Mouse (Mus musculus) spleen, adult 12 weeks (tissue): ENCODE data around the gene Arl16.
"Not testable (repeated sequence)": the region's sequence is repeated elsewhere in the genome, so short reads cannot be mapped to it uniquely, and the experiment has no call there.

ENCODE experiments used
- DNase-seq: peaks from one replicate; pipeline ENCODE4 v3.0.0; 2022; ENCODE audit warnings: low spot score

Gene Arl16

DNA sequence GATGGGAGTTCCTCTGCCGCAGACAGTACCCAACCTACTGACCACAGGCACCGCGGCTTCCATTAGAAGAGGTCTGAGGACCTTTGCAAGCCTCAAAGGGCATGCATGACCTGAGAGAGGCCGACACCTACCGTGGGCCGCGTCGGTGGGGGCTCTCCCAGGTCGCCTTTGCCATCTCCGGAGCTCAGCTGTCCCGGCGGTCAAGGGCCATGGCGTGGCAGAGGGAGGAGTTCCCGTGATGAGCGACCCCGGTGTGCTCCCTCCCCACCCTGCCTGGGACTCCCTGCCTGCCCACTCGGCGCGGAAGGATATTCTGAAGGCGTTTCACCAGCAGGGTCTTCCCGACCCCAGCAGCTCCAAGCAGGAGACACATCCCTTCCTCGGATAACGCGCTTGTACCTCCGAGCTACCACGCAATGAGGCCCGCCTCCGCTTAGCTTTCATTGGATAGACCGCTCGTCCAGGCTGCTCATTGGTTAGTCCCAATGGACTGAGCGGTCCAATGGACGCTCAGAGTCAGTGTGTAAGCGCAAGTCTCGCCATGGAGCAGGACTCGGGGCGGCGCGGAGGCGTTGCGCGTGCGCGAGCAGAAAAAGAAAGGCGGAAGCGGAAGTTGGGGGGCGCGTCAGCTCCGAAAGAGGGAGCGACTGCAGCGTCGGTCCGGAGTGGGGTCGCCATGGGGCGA lies at the start of gene Arl16:
Arl16 (minus strand) TSS at position 557 of the 685 bp plus-strand sequence.
- peak; percentile 95 for DNase-seq

DNA sequence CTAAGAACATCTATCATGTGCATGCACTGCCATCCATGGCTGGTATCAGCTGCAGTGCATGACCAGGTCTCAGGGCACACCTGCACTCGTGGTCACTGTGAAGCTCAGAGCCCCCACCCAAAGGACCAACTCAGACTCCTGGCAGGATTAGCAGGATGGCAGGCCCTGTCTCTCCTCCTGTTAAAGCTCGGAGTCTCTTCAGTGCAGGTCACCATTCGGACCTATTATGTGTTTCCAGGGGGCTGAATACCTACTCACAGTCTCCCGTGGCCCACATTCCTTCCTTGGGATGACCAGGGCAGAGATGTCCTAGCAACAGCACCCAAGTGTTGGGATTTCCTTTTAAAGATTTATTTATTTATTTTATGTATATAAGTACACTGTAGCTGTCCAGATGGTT lies 49.7 kb upstream of the Arl16 start:
- no peak for DNase-seq

DNA sequence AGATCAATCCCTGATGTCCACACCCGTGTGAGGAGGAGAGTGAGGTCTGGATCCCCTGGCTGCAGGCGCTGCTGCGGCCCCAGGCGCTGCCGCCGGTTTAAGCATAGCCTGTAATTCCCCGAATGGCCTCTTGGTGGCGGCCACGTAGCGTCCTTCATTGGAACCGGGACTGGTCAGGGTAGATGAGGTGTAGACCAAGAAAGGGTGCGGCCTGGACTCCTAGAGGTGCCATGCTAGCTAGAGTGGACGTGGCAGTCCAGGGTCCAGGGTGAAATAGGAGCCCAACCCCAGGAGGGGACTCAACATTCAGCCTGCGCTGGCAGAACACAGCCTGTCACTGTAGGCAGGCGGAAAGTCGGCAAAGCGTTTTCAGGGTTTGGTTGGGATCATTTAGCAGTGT lies 48.2 kb upstream of the Arl16 start:
- DNase-seq = peak; percentile 76

DNA sequence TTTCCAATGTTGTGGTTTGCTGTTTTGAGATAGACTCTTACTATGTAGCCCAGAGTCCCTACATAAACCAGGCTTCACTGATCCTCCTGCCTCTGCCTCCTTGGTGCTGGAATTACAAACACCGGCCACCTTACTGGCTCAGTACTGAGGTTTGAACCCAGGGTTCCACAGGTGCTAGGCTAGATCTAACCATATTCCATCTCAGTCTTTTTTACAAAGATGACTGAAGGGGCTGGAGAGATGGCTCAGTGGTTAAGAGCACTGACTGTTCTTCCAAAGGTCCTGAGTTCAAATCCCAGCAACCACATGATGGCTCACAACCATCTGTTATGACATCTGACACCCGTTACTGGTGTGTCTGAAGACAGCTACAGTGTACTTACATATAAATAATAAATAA lies 46.9 kb upstream of the Arl16 start:
- DNase-seq = not testable (repeated sequence)

DNA sequence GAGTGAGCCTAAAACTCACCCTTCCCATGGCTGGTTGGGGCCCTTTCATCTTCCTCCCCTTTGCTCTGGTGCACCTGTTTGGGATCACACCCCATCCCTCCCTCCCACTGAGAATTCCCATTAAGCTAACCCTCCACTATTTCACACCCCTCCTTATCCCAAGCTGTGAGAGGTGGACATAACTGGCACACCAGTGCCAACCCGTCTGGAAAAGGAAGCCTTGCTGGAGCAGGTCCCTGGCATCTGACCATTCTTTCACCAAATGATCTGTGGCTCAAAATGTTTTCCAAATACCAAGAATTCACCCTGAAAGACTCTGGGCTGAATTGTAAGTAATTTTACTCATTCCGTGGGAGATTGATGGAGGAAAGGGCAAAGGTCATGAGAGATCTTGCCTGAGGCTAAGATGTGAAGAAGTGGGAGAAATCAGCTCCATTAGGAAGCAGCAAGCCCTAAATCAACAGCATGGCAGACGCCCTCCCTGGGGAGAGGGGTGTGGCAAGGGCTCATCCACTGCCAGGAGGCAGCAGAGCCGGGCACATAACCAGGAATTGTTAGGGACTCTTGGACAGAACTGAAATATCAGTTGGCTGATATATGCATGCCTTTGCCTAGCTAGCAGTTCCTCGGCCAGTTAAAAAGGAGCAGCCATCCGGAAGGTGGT lies 45.5 kb upstream of the Arl16 start:
- no peak for DNase-seq

DNA sequence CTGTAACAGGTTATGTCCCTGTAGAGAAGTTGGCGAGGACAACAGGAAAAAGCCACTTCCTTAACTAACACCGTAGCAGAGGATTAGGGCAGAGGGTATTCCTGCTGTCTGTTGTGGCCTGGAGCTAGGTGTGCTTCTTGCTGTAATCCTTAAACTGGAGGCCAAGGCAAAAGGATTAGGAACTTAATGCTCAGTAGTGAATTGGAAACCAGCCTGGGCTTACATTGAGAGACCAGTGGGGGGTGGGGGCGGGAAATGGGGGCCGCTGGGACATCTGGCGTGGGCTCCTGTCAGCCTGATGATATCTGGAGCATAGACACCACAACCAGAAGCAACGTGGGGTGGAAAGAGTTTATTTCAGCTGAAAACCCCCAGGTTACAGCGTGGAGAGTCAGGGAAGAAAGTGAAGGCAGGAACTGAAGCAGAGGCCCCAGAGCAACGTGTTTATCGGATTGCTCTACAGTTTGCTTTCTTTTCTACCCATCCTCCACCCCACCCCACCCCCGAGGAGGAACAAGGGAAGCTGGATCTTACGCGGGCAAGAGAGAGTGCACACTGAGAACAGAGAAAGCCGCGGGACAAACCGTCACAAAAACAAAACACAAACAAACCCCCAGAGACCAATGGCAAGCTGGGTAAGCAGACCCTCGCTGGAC lies 43.1 kb upstream of the Arl16 start:
- no peak for DNase-seq

DNA sequence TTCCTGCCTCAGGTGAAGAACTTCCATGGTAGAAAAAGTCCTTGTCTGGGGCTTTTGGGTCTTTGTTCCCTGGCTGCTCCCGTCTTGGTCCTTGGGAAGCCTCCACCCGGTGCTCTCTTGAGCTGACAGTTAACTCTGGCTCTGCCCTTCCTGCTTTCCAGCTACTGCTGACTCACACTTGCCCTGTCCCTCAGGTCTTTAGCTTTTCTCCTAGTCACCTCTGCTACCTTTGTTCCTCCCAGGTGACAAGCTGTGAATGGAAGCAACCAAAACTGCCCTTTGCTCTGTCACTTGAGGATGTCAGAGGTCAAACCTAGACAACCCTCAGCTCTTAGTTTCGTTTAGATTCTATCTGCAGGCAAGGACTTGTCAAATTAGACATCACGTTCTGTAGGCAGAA lies 42.5 kb upstream of the Arl16 start:
- DNase-seq = no peak

DNA sequence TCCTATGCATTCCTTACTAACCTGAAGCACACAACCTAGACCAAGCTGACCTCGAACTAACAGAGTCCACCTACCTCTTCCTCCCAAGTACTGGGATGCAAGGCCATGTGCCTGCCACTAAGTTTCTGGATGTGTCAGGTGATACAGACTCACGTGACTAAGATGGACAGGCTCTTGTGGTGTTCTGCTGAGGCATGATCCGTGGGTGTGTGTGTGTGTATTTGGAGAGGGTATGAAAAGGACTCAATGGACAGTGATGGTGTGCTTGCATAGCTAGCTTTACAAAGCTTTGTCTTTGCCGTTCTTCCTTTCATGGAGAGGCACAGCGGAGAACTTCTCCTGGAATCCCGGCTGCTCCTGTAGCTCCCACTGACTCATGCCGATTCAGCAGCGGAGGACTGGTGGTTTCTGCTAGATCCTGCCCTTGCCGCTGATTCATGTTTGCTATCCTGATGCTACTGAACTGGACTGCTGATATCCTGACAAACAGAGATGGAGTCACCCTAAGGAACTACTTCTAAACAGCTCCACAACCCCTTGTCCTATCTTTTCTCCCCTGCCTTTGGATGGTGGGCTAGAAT lies 41.0 kb upstream of the Arl16 start:
- no peak for DNase-seq

DNA sequence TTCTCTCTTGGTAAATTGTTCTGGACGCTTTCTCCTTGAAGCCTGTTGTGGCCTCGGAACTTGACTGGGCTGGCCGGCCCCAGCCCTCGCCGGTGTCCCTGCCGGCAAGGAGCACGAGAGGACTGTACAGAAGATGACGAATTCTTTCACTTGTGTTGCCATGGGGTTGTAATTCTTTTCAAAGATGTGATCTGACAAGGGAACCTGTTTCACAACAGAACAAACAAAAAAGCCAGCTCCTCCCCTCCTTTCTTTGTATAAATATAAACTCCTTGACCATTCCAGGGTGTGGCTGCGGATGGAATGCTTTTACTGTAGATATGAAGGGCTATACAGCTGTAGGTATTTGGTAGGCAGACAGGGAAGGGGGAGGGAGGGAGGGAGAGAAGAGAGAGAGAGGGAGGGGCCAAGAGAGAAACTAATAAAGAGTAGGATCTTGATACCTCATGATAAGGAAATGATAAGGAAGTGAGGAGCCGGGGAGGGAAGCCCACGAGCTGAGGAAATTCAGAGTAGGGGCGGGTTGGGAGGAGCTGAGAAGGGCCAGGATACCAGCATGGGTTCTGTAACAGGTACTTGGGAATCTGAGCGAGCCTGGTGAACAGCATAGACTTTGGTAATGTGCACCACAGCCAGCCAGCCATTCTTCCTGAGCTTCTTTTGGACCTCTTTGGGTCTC lies 40.3 kb upstream of the Arl16 start:
- no peak for DNase-seq

DNA sequence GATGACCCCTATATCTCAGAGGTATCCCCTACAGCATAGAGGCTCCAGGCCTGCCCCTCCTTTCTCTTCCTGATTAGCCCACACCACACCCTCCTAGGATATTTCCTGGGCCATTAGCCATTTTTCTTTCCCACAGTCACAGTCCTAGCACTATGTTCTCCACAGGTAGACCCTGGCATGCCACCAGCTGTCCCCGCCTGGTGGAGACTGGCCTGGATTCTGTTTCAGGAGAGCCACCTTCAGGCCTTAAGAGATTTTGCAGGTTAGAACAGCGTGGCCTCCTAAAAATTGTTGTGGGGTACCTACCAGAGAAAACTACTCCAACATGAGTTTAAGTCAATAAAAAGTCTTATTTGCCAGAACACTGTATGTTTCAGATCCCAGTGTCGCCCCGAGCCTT lies 39.5 kb upstream of the Arl16 start:
- no peak for DNase-seq

DNA sequence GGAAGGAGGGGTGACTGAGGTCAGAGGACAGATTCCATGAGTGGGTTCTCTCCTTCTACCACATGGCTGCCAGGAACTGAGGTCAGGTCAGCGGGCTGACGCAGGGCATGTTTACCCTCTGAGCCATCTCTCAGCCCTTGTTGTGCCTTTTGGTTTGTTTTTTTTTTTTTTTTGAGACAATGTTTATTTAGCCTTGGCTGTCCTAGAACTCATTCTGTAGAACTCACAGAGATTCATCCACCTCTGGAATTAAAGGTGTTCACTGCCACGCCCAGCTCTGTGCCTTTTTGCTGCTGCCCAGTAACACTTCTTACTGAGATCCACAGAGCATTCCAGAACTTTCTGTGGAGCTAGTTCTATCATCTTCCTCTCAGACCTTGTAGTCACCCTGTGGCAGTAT lies 38.3 kb upstream of the Arl16 start:
- no peak for DNase-seq

DNA sequence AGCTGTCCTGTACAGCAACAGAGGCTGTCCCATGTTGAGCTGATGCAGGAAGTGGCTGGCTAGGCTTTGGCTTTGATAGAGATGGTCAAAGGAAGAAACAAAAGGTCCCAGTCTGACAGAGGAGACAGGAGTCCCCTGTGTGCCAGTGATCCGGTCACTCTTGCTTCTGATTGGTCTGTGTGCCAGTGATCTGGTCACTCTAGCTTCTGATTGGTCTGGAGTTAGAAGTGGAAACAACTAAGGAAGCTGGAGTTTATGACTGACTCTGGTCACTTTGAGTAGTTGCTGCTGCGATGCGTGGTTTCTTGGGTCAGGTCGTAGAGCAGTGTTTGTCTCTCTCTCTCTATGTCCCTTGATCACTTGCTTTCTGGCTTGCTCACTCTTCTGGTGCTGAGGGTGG lies 34.3 kb upstream of the Arl16 start:
- DNase-seq = no peak

DNA sequence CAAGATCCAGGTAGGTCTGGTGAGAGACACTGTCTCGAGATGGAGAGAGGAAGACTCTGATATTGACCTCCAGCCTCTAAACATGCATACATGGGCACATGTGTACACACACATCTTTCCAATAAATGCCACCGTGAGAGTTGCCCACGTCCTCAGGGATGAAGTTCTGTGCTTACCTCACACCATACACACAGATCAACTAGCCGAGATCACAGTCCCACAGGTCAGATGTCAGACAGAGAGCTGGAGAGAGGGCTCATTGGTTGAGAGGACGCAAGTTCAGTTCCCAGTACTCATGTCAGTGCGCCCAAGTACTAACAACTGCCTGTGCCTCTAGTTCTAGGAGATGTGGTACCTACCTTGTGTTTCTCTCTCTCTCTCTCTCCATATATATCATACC lies 33.6 kb upstream of the Arl16 start:
- no peak for DNase-seq

DNA sequence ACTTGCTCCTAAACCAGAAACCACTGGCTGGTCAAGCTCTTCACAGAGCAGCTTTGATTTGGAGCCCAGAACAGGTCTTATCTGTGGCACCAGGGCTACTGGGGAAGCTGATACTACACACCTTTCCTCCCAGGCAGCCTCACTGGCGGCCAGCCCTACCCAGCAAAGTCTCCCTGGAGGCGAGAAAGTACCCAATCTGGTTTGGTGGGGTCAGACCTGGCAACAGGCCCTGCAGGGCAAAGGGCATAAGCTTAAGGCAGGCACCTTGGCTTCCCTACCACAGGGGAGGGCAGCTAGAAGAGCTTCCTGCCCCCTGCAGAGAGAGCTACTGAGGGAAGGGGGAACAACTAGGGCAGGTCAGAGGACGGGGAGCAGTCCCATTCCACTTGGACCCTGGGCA lies 33.0 kb upstream of the Arl16 start:
- DNase-seq = no peak

DNA sequence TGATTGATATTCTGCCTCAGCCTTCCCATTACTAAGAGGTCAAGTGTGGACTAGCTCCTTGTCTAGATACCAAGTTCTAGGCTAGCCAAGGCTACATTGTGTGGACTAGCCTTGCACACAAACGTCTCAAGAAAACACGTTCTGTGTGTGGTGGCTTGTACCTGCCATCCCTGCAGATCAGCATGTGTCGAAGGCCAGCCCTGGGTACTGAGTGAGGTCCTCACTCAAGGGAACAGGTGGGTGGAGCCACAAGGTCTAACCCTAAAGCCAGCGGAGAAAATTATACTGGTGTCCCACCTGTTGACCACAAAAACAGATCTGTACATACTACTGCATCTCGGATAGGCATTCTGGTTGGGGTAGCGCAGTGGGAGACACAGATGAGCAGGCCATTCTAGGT lies 32.5 kb upstream of the Arl16 start:
- no peak for DNase-seq

DNA sequence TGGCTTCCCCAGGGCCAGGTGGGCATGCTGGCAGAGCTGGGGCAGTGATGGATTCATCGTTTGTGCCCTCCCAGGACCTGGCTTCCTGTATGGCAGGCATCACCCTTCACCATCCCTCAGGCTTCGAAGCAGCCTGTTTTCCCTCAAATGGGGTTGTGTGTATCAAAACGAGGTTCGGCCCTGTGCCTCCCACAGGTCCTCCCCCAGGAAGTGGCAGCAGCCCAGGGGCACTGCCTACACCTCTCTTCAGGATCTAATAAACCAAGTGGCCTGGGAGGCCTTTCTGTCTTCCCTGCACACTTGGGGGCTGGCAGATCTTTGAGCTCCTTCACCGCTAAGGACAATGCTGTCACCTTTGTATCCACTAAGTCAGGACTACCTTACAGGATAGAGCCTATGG lies 31.5 kb upstream of the Arl16 start:
- no peak for DNase-seq

DNA sequence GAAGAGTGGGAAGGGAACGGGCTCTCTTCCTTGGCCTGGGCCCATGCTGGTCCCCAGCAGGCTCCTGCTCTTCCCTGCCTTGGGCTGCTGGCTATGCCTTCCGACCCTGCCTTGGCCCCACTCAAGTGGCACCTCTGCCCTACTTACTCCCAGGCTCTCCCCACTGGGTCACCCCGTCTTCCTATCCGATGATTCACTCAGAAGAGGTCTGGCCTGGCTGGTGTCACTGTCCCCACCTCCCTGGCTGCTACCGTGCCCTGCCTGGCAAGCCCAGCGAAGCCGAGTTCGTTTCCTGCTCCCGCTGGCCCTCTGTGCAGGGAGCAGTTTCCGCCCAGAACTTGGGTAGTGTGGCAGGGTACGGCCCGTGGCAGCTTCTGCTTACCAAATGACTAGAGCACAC lies 30.8 kb upstream of the Arl16 start:
- DNase-seq = no peak

DNA sequence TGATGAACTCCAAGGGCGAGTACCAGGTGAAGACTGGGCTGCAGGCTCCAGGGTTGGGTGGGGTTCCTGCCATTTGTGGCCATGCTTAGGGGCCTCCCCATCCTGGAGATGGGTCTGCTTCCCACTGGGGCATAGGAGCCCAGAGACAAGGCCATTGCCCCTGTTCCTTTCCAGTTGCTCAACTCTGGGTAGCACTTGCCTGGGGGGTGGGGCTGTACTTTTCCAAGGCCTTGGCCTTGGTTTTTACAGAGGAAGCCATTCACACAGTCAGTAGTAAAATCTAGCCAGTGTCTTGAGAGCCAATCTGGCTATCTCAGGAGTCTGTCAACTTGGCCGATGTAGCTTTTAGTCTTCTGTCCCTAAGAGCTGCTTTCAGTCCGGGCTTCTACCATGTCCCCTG lies 30.0 kb upstream of the Arl16 start:
- no peak for DNase-seq

DNA sequence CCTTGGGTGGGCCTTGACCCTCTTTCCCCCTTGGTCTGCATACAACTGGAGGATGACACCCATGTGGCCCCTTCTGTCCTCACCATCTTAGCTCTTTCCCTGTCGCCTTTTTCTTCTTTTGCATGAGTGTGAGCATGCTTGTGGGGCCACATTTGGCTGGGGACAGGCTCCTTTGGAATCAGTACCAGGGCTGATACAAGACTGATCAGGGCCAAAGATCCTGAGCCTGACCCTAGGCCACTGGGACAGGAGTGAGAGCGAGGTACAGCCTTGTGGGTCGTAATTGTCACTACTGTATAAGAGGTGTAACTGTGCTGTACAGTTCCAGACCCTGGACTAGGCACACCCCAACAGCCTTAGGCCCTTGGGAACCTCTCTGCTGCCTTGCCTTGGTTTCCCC lies 26.5 kb upstream of the Arl16 start:
- no peak for DNase-seq

DNA sequence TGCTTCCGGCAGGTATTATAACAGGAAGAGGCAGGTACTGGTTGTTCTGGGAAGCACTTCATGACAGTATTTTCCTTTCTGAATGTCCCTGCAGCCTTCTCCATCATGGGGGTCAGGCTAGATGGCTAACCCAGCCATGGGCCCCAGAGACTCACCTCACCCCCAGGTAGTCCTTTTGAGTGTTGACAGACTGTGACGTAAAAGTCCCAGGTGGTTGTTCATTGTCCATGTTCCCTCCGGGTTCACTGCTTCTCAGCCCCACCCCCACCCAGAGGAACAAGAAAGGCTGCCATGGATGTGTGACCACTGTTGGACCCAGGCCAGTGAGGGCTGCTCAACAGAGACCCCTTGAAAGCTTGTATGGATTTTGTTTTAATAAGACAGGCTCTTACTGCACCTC lies 25.9 kb upstream of the Arl16 start:
- DNase-seq = no peak

DNA sequence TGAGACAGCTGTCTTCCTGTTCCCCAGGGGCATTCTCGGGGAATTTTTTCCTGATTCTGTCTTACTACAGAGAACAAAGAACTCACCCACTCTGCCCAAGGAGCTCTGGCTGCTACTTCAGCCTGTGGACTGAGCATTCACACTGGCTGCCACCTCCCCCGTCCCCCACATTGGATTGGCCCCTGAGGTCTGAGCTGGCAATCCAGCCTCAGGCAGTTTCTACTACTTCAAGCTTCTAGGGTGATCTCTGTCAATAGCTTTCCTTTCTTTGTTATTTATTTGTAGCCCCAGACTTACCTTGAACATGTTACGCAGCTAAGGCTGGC lies 25.4 kb upstream of the Arl16 start:
- DNase-seq = no peak

DNA sequence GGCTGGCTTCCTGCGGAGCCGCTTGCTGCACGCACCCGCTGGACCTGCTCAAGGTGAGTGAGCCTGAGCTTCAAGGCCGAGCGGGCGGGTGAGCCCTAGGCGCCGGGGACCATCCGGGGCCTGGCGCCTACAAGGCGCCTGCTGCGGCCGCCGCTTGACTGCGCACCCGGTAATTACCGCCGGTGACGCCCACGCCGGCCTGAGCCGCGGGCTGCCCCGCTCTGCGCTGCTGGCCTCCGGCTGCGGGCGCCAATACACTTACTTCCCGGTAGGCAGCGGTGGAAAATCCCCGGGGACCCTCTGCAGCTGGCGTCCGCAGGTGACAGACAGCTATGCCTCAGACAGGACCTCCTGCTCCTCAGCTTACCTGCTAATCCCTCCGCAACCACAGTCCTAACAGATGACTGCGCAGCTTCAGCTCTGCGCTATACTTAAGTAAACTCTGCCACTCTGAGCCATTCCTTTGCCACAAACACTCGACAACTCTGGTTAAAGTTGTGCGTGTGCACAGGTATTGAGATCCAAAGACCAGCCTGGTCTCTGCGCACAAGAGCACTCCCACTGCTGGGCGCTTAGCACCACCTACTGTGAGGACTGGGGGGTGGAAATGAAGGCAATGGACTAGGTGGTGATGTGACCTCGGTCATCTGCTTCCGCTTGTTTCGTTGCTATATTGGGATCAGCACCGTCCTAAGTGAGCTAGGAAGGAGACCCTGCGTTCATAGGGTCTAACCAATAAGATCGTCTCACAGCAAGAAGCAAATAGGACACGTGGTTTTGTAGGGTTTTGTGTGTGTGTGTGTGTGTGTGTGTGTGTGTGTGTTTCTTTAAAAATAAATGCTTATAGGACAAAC lies 24.8 kb upstream of the Arl16 start:
- peak; percentile 39 for DNase-seq
